Mouse (Mus musculus) kidney, postnatal 0 days (tissue): ENCODE measurements at regions not wholly inside any gene's neighbourhood (a gene's known extent, or its start where the extent isn't known, plus 50 kb on each side); places are given as distances from the start of the nearest gene placed in this dataset.

Source experiments
- ATAC-seq: fragments of 200-750 bp; cut with Nextera tagmentation; replicated peaks from 2 replicates; pipeline ENCODE4 v1.8.0; 2017; ENCODE audit warnings: low read depth, moderate number of reproducible peaks, moderate TSS enrichment, moderate library complexity; ENCODE audit not compliant: low FRiP score
- DNase-seq: peaks from one replicate; pipeline ENCODE4 v3.0.0-alpha.2; 2016; ENCODE audit warnings: low spot score
- H3K27ac ChIP-seq: fragments of 300-500 bp; sonication (generic); 2 replicates; pipeline ENCODE4 v1.5.1; 2014; ENCODE audit warnings: mild to moderate bottlenecking
- H3K27me3 ChIP-seq: fragments of 300-500 bp; sonication (generic); 2 replicates; pipeline ENCODE4 v1.6.1; 2014; ENCODE audit warnings: low read length, mixed read lengths; ENCODE audit not compliant: insufficient read depth
- H3K36me3 ChIP-seq: fragments of 300-500 bp; sonication (generic); 2 replicates; pipeline ENCODE4 v1.6.1; 2014; ENCODE audit warnings: low read length, mixed read lengths; ENCODE audit not compliant: insufficient read depth
- H3K4me1 ChIP-seq: fragments of 300-500 bp; sonication (generic); replicated peaks from 2 replicates; pipeline ENCODE4 v1.6.1; 2014; ENCODE audit warnings: antibody characterized with exemption, low read length, mixed read lengths; ENCODE audit not compliant: insufficient read depth
- H3K4me2 ChIP-seq: fragments of 300-500 bp; sonication (generic); 2 replicates; pipeline ENCODE4 v1.6.1; 2014; ENCODE audit warnings: mild to moderate bottlenecking, low read length, moderate library complexity, mixed read lengths
- H3K4me3 ChIP-seq: fragments of 300-500 bp; sonication (generic); replicated peaks from 2 replicates; pipeline ENCODE4 v1.5.1; 2014; ENCODE audit warnings: low read depth, low read length
- H3K9ac ChIP-seq: fragments of 300-500 bp; sonication (generic); 2 replicates; pipeline ENCODE4 v1.6.1; 2014; ENCODE audit warnings: low read depth, low read length
- H3K9me3 ChIP-seq: fragments of 300-500 bp; sonication (generic); replicated peaks from 2 replicates; pipeline ENCODE4 v1.6.1; 2016; ENCODE audit warnings: low read length, inconsistent platforms, mixed read lengths
- CTCF ChIP-seq: IDR thresholded peaks from 2 replicates; pipeline ENCODE4 v1.5.1; 2016; ENCODE audit warnings: antibody characterized with exemption, low read depth, mild to moderate bottlenecking, moderate library complexity
- WGBS: fragments of 180-500 bp; shearing (Covaris S2); extraction: QIAGEN DNeasy Blood & Tissue Kit; methylation state at CpG from one replicate; pipeline ENCODE4 v1.1.7; 2014; 5-methylcytosine and 5-hydroxymethylcytosine counted together

DNA sequence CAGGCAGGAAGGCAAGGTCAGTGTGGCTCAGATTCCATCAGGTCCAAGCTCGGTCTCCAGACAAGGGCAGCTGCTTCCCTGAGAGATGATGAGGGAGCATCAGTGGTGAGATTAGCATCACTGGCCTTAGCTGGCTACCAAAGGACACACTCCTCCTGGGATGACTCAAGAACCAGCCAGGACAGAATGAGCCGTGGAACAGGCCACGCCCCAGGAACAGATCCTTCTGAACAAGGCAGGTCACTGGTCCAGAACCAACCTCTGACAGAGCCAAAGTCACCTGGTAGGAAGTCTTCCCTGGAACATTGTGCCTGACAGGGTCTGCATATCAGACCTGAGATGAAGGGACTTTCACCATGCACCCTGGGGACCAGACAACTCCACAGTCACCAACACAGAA is 152.0 kb downstream of the Tomm20 start:
- Histone ChIP-seq H3K4me2 (no peak overlapping the region), H3K27me3 (no peaks in the 10 kb centered on the region), H3K4me3 (no peak overlapping the region), H3K4me1 (peaks cover 9% of the 10 kb centered on the region; the same call in 1 of the 2 replicates), H3K27ac (no peak overlapping the region), H3K36me3 (no peaks in the 10 kb centered on the region), H3K9me3 (no peaks in the 10 kb centered on the region), H3K9ac (no peak overlapping the region)
- WGBS: 69% methylated on average over 3 of the region's 3 CpGs
- no peak for DNase-seq
- no peak for ATAC-seq
- no peak for TF ChIP-seq CTCF

DNA sequence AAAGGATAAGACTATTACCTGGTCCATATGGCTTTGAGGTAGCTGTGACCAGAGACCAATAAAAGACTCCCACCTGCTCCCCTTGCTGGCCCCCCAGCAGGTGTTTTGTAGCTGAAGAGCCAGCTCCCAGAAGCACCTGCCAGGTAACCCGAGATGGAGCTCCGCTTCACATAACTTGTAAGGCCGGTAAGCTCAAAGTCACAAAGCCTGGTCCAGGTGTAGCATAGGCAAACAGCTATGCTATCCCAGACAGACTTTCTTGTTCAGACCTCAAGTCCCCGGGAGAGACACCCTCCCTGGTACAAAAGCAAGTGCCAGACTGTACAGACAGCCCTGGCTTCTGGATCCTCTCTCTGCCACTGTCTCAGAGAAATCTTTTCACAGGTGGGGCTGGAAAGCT is 154.6 kb downstream of the Tomm20 start:
- DNase-seq (no peak), ATAC-seq (no peak)
- peaks cover 6% of the 10 kb centered on the region; the same call in 1 of the 2 replicates for H3K4me1 ChIP-seq
- no peaks in the 10 kb centered on the region for H3K36me3 ChIP-seq
- no peak overlapping the region for H3K9ac ChIP-seq
- H3K9me3 ChIP-seq: 0 out of 2 replicates have a peak, but pooled peaks cover under 1% of the 10 kb centered on the region
- H3K4me3 ChIP-seq: no peak overlapping the region
- H3K27me3 ChIP-seq: no peaks in the 10 kb centered on the region
- TF ChIP-seq CTCF: no peak
- no peak overlapping the region for H3K27ac ChIP-seq
- no peak overlapping the region for H3K4me2 ChIP-seq
- 62% methylated on average over 4 of the region's 4 CpGs for WGBS

- H3K36me3 ChIP-seq: no peaks in the 10 kb centered on the region
- TF ChIP-seq CTCF: no peak
- peaks cover 6% of the 10 kb centered on the region; the same call in 1 of the 2 replicates for H3K4me1 ChIP-seq
- no peak overlapping the region for H3K4me2 ChIP-seq
- 0 out of 2 replicates have a peak, but pooled peaks cover 3% of the 10 kb centered on the region for H3K9me3 ChIP-seq
- DNase-seq (no peak), ATAC-seq (no peak)
- no peak overlapping the region for H3K27ac ChIP-seq
- no peak overlapping the region for H3K4me3 ChIP-seq
- no peak overlapping the region for H3K9ac ChIP-seq
- WGBS: 90% methylated on average over 9 of the region's 9 CpGs
- no peaks in the 10 kb centered on the region for H3K27me3 ChIP-seq
These were observed 155.4 kb downstream of the Tomm20 start for GRCm38 (mm10) chr8:126790214-126790613.

DNA sequence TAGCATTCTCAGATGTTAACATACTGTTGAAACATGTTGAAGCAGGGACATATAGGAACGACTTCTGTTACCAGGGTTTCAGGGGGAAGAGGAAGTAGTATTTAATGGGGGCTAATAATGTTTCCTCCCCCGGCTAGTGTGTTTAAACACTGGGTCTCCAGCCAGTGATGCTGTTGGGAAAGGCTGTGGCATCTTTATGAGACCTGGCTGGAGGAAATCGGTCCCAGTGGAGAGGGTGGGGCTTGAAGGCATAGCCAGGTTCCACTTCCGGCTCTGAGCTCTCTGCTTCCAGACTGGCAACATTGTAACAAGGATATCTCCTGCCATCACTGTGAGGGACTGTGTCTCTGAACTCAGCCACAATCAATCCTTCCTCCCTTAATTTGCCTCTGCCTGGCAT is 156.6 kb downstream of the Tomm20 start:
- Histone ChIP-seq H3K27me3 (no peaks in the 10 kb centered on the region), H3K4me3 (no peak overlapping the region), H3K4me1 (peaks cover 6% of the 10 kb centered on the region; the same call in 1 of the 2 replicates), H3K4me2 (no peak overlapping the region), H3K27ac (peak overlapping the region; percentile 72), H3K9me3 (0 out of 2 replicates have a peak, but pooled peaks cover 3% of the 10 kb centered on the region), H3K36me3 (no peaks in the 10 kb centered on the region), H3K9ac (no peak overlapping the region)
- no peak for ATAC-seq
- TF ChIP-seq CTCF: no peak
- DNase-seq: peak; percentile 70
- 7% methylated on average over 4 of the region's 4 CpGs for WGBS

DNA sequence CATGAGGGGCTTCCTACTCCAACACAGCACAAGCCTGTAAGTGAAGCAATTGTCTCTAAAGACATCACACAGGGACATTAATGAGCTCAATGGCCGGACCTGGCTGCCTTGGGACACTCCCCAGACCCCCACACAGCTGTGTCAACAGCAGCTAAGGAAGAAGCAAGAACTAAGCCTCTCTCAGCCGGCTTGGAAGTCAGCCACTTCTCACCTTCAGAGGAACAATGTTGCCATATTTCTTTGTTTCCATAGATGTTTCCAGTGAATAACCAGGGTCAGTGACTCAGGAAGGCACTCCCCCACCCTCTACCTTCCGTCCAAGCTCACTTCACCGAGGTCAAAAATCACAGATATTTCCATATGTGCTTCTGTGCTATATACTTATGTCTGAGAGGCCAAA is 157.0 kb downstream of the Tomm20 start:
- peaks cover 6% of the 10 kb centered on the region; the same call in 1 of the 2 replicates for H3K4me1 ChIP-seq
- no peak overlapping the region for H3K4me3 ChIP-seq
- no peak overlapping the region for H3K9ac ChIP-seq
- ATAC-seq: no peak; the same call in 1 of the 2 replicates
- DNase-seq: peak; percentile 83
- no peak overlapping the region for H3K4me2 ChIP-seq
- 18% methylated on average over 4 of the region's 4 CpGs for WGBS
- peak overlapping the region; percentile 72 for H3K27ac ChIP-seq
- no peaks in the 10 kb centered on the region for H3K36me3 ChIP-seq
- no peaks in the 10 kb centered on the region for H3K27me3 ChIP-seq
- TF ChIP-seq CTCF: no peak
- 0 out of 2 replicates have a peak, but pooled peaks cover 3% of the 10 kb centered on the region for H3K9me3 ChIP-seq

GRCm38 (mm10) chr8:126787398-126787797 is 158.2 kb downstream of the Tomm20 start:
- DNase-seq: no peak
- H3K36me3 ChIP-seq: no peaks in the 10 kb centered on the region
- H3K4me1 ChIP-seq: peaks cover 6% of the 10 kb centered on the region; the same call in 1 of the 2 replicates
- no peak for ATAC-seq
- H3K9ac ChIP-seq: no peak overlapping the region
- no peaks in the 10 kb centered on the region for H3K27me3 ChIP-seq
- H3K4me3 ChIP-seq: no peak overlapping the region
- no peak overlapping the region for H3K27ac ChIP-seq
- 0 out of 2 replicates have a peak, but pooled peaks cover 3% of the 10 kb centered on the region for H3K9me3 ChIP-seq
- TF ChIP-seq CTCF: no peak
- WGBS: 68% methylated on average over 8 of the region's 8 CpGs
- no peak overlapping the region for H3K4me2 ChIP-seq

GRCm38 (mm10) chr8:126785211-126785610 is 160.4 kb downstream of the Tomm20 start:
- no peaks in the 10 kb centered on the region for H3K36me3 ChIP-seq
- no peak overlapping the region for H3K4me3 ChIP-seq
- no peak for TF ChIP-seq CTCF
- no peaks in the 10 kb centered on the region for H3K27me3 ChIP-seq
- no peak overlapping the region for H3K9ac ChIP-seq
- H3K9me3 ChIP-seq: 0 out of 2 replicates have a peak, but pooled peaks cover 3% of the 10 kb centered on the region
- H3K4me1 ChIP-seq: peaks cover 6% of the 10 kb centered on the region; the same call in 1 of the 2 replicates
- no peak overlapping the region for H3K27ac ChIP-seq
- H3K4me2 ChIP-seq: no peak overlapping the region
- WGBS: 81% methylated on average over 3 of the region's 3 CpGs
- no peak for ATAC-seq
- no peak for DNase-seq
